Mouse (Mus musculus) 416B (cell line): ENCODE data around the gene Evc.
A peak's percentile ranks its signal among the peaks of the same experiment; 100 is the strongest.

Experiments
- DNase-seq: peaks from one replicate; pipeline ENCODE4 v3.0.0; 2011; ENCODE audit warnings: low read depth

Evc gene

DNA sequence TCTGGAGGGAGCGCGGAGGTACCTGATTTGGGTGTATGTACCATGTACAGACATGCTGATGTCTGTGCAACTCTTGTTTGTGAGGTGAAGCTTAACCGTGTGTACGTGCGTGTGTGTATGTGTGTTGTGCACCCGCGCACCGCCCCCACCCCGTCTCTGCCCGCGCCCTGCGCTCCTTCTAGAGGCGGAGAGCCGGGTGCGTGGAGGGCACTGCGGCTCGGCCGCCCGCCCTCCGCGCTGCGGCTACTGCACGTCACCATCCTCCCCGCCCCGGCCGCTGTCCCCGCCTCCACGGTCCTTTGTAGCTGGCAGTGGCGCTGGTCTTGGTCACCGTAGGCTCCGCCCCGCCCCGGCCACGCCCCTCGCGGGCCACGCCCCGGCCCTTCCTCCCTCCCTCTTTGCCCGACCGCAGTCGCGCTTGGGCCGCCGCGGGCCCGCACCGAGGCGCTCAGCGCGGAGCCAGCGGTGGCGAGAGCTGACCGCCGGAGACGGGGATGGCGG lies 95.0 kb downstream of the Evc start, which contains the start of gene Crmp1:
Crmp1 (plus strand) TSS at position 290 of the 501 bp plus-strand sequence.
- no peak for DNase-seq

DNA sequence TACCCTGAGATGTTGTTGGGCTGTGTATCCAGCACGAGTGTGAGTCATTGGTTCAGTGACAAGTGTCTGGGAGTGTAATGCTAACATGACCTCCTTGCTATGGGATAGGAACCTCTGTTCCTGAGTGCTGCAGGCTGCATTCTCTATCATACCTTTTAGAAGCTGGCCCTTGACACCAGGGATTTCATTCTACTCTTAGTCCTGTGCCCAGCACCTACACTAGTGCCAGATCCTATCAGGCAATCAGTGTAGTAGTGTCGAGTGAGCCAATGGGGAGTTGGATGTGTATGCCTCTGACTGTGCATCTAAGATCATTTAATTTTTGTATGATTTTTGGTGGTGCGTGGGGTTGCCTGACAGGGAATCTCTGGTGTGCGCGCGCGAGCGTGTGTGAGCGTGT lies 95.5 kb downstream of the Evc start:
- DNase-seq: no peak

- DNase-seq: peak; percentile 12
Measured at GRCm38 (mm10) chr5:37240550-37240949, 96.1 kb downstream of the Evc start.
